Mouse (Mus musculus) thymus, adult 18-20 months (tissue): ENCODE results near the gene Cacnb2.
"Not testable (repeated sequence)": the region's sequence is repeated elsewhere in the genome, so short reads cannot be mapped to it uniquely, and the experiment has no call there.

Experiments
- DNase-seq, 2 experiments: peaks; one replicate each; pipeline ENCODE4 v3.0.0; 2022; ENCODE audit warnings: mixed read lengths in 2 of 2

Gene Cacnb2

DNA sequence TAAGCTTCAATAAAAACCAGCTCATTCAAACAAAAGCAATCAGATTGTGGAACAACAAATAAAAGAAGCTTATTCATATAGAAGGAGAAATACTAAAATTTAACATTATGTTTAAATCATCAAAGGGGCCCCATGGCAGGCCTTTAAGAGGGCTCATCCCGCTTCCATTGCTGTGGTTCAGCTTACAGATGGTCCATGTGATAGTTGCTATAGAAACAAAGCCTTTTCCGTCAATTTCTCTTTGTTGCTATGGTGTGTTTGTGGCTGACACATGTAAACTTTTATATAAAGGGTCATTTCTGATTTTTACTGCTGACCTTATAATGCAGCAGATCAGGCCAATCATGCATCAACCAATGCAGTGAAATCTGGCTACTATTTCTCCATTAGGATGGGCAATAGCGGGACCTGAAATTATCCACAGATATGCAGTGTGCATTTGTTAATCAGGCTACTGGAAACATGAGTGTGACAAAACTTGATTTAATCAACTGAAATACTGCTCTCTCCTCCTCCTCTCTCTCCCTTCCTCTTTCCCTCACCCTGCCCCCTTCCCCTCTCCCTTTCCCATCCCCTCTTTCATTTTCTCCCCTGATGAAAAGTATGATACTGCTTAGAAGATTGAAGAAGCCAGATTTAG, 54.4 kb downstream of the Cacnb2 start:
- no peak for DNase-seq

DNA sequence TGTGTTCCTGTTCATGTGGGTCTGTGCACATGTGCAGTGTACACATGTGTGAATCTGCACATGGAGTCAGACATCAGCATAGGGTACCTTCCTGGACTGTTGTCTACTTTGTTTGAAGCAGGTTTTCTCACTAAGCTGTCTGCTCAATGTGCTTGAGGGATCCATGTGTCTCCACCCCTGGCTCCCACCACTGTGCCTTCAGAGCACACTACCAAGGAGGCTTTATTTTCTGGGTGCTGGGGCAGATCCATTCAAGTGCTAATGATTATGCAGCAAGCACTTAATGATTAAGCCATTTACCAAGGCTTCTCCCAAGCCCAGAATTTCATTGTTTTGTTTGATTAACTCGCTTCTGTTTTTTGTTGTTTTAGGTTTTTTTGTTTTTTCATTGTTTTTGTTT, 62.3 kb downstream of the Cacnb2 start:
- DNase-seq = no peak

DNA sequence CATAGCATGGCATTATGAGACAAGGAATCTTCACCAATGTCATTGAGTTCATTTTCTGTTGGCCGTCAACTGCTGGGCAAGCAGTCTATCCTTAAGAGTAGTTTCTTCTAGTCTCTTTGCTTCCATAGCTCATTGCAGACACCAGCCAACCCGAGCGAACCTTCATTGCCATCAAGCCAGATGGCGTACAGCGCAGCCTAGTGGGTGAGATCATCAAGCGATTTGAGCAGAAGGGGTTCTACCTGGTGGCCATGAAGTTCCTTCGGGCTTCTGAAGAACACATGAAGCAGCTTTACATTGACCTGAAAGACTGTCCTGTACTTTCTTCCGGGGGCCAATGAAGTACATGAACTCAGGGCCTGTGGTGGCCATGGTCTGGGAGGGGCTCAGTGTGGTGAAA, 69.2 kb downstream of the Cacnb2 start:
- no peak for DNase-seq

DNA sequence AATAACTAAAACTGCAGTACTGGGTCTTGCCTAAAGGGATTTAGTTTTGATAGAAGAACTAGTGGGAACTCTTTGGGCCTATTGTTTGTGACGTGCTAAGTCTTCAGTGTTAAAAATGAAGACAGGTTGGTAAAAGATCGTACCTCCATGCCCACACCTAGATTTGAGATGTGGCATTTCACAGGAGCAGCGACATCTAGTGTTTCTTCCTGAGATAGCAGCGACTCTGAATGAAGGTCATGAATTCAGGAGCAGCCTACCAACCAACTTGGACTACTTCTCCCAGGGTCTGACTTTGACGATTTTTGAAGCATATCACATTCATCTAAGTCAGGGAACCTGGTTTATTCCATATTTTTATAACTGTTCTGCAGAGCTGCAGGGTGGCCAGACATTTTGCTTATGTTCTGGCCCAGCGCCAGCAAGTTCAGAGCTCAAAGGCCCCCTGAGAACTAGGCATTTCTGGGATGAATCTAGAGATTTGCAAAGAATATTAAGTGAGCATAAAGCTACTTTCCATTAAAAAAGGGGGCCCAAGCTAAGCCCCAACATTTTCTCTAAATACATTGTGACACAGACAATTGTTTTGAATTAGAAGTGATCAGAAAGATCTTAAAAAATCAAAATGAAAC, 74.1 kb downstream of the Cacnb2 start:
- no peak for DNase-seq

DNA sequence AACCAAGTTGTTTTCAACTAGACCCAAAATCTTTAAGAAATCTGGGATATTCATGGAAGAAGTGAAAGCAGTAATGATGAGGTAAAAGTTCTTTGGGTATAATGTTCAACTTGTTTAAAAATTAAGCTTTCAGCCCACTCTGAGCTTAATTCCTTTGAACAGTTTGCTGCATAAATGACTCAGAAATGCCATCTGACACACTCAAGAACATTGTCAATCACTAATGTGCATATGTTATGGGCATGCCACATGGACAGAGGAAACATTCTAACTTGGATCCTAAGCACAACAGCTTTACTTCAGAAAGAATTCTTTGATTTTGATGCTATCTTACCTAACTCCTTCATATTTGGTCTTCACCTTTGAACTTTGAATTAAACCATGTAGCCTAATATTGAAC, 81.3 kb downstream of the Cacnb2 start:
- DNase-seq = no peak

DNA sequence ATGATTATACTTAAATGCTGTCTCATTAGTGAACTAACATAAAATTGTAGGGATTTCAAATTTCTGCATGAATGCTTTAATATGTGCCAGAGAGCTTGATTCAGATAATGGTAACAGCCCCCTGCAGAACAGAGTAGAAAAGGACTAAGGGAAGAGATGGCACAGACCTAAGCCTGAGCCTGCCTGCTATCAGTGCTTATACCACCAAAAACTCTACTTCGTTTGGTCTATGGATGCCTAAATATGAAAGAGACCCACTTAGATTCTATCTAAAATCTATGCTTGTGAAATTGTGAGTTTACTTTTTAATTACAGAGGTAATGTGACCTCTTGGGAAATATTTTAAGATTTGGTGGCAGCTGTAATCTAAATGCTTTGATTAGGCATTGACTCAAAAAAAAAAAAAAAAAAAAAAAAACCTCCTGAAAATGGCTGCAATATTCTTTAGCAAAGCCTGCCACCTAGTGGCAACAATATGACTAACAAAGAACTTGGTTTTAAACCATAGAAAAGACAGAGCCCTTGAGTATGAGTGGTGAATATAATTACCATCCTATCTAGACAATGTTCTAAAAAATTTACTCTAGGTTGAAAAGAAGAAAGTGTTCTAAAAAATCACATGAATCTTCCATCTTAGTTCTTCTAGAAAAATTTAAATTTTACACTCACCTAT, 100.2 kb downstream of the Cacnb2 start:
- no peak for DNase-seq

DNA sequence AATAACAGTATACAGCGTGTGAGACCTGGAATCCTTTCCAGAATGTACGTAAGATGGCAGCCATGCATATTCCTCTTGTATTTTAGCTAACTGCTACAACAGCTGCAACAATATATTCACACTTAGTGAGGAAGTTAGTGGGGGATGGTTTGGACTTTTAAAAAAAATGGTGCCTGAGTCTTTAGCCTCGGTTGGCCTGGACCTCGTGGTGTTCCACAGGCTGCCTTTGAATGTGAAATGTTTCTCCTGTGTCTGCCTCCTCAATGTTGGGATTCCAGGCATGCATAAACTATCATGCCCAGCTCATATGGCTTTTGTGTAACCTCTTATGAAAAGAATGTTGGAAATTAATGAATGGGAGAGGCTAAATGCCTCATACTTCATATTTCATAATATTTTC, 100.8 kb downstream of the Cacnb2 start:
- no peak for DNase-seq

DNA sequence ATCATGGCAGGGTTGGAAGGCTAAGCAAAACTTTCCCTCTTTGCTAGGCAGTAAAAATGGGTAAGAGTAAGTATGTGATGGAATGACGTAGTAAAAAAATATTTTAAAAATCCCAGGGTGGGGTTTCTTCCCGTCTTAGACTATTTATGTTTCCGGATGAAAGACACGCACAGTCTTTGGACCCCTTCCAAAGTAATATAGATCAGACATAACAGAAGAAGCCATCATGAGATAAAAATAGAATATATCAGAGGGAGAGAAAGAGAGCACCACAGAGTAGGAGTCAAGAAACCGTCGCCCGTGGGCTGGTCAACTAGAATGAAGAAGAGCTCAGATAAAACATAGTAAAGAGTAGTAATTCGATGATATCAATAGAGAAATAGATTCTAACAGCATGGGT, 107.4 kb downstream of the Cacnb2 start:
- no peak for DNase-seq

DNA sequence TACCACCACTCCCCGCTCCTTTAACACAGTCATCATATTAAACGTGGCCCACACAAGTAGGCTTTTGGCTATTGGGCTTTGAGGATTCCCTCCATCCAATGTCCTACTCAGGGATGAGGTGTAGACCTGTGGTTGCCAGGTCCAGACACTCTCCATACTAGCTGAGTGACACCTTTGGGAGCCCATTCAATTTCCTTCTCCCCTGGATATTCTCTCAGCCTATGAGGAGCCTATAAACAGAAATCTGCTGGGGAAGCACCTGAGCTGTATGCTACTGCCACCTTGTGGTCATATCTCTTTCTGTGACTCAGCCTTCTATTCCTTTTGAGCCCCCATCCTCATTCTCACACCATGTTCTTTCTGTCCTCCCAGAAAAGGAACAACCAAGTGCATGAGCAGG, 108.9 kb downstream of the Cacnb2 start:
- no peak for DNase-seq

DNA sequence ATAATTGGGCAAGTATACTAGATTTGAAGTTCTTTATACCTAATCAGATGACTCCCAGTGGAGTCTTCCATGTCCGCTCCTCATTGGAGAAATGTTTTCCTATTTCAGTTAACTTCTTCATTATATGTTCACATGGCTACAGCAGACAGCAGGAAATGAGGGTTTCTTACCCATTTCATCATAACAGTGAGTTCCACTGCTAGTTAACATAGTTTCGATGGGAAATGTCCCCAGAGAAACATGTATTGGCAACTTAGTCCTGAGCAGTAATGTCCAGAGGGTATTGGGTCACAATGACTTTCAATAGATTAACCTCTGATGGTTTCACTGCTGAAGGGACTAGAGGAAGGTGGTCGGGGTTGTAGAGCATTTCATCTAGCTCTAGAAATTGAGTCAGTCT, 110.2 kb downstream of the Cacnb2 start:
- DNase-seq = no peak

DNA sequence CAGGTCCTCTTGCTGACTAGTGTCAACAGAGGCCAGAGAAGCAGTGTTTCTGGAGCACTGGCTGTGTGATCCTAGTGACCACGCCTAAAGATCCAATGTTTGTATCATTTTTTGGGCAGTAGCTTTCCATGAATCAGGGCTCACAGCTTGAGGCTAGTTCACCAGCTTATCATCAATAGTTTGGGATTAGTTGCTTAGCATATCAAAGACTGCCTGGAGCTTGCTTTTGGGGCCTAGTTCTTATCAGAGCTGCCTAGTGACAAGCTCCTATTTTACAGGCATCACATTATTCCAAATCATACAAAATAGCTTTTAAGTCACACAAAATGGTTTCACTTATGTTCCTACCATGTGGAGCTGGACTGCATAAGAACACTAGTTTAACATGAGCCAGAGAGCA, 113.8 kb downstream of the Cacnb2 start:
- DNase-seq = no peak

DNA sequence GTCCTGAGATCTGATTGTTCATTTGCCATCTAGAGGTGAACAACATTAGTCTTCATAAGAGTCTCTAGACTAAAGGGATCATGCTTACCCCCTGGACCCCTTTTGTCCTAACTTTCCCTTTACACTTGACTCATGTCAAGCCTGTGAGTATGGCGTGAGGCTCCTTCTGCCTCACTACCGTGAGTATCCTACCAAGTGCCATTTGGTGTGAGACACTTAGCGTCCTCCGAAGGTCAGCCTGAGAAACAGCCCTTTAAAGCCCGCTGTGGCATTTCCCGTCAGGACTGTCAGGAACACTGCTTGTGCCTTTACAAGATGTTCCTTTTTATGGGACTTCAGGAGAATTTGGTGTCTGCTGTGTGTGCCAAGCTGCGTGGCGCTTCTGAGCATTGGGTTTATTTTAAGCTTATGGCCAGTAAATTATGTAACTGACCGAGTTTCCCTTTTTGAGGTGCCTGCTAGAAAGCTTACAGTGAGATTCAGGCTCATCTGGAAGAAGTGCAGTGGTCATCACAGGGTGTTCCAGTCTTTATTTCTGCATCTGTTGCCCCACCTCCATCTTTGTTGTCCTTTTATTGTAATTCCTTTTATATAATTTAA, 116.3 kb downstream of the Cacnb2 start:
- no peak for DNase-seq

DNA sequence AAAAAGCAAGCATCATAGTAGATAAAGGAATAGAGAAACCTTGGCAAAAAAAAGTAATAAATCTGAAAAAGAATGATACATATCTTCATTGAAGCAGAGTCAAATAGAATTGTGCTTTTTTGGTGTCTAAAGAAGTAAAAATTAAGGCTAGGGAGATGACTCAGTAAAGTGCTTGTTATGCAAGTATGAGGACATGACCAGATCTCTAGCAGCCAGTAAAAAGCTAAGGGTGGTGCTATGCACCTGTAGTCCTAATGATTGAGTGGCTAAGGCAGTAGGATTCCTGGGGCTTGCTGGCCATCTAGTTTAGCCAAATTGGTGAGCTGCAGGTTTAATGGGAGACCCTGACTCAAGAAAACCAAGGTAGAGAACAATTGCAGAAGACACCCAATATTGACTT, 122.5 kb downstream of the Cacnb2 start:
- no peak for DNase-seq

DNA sequence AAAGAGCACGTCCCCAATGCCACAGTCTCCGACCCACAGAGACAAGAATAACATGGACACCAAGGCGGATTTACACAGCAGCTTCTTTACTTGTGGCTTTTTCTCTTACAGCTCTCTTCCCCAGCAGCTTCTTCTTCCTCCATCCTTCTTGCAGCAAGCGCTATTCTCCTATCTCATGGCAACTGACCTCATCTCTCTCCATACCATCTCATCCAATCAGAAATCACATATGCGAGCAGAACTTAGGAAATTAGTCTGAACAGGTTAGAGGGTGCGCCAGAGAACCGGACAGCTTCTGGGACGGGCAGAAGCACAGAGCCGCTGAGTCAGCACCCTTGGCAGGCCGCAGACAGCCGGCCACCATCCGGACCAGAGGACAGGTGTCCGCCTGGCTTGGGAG, 123.7 kb downstream of the Cacnb2 start:
- DNase-seq = not testable (repeated sequence)

DNA sequence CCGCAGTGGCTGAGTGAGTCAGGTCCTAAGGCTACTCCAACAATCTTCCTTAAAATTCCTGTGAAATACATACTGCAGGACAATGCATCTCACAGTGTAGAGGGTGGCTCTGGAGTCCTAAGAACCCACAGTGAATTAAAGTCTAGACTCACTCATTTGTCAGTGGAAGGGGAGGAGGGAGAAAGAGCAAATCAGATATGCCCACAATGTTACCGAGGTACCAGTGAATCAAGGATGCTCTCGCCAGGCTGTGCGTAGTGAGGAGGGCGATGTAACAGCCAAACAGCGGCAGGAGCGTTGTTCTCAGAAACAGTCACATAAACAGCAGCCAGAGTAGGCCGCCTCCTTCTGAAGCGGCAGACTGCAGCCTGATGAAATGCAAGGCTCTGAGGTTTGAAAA, 136.0 kb downstream of the Cacnb2 start:
- DNase-seq = no peak

DNA sequence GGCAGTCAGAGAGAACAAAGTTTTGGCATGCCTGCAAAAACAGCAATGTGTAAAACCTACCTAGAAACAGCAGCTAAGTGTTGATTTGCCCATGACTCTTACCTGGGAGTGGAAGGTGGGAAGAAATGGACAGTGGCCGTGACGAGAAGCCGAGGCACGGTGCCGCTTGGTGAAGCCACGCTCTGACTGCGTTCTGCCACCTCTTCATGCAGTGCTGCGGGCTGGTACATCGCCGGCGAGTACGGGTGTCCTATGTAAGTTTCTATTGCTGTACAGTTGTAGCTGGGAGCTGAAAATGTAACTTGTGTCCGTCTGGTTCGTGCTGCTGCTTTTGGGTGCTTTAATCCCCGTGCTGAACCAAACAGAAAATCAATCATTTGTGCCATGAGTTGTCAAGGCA, 136.6 kb downstream of the Cacnb2 start:
- no peak for DNase-seq

DNA sequence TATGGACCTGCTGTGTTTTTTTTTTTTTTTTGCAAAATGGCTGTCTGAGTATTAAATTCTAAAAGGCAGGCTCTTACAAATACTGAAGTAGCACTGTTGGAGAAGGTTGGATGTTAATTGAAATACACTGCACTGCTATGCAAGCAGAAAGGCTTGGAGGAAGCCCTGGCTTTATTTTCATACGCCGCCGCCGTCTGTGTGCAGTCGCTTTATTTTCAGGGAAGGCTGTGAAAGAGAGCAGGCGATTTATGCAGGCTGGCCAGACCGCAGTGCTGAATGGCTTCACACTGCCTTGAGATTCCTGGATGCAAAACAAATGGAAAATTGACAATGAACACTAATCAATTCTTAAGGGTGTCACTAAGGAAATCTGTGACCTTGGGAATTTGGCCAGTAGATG, 137.5 kb downstream of the Cacnb2 start:
- no peak for DNase-seq

DNA sequence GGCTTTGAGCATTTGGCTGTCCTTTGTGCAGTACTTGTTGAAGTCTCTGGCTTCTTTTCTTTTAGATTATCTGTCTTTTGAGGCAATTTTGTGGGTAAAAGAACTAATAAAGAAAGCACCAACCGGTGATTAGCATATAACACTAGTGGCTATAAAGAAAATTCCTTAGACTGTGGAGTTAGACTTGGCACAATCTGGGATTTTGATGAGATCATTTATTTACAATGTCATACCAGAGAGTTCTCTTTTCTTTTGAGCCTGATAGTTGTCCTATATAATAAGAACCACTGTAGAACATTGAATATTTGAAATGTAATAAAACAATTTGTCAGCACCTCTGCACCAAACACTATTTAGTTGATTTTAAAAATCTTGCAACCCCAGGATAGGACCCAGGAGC, 141.9 kb downstream of the Cacnb2 start:
- no peak for DNase-seq

DNA sequence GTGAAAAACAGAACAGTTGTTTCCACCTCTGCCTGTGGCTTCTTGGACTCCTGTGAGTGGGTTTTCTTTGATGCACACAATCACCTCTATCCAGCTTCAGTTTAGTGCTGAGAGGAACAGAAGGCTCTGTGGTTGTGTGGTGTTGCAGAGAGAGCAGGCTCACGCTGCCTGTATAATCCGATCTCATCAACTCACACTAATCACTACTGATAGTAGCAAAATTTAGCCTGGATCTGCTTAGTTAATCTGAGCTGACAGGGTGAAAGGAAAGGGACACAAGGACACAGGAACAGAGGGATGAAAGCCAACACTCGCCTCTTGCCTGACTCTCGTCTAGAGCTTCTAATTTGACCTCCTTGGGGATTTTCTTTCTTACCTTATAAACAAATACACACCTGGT, 160.0 kb downstream of the Cacnb2 start:
- no peak for DNase-seq

DNA sequence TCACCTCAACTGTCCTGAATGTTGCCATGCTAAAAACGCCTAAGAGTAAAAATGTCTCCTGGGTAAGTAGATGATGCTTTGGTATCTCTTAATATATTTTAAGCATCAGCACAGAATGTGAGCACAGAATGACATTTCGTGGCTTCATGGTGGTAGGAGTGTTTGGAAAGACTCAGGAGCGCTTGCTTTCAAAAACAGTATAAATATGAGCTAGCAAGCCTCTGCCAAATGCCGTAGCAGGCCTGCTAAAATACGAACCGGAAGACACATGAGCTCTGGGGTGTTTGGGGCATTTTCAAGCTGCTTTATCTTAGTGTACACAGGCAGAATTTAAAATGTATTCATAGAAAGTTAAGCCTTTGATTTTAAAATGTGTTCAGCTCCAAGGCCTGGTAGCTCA, 161.0 kb downstream of the Cacnb2 start:
- no peak for DNase-seq

DNA sequence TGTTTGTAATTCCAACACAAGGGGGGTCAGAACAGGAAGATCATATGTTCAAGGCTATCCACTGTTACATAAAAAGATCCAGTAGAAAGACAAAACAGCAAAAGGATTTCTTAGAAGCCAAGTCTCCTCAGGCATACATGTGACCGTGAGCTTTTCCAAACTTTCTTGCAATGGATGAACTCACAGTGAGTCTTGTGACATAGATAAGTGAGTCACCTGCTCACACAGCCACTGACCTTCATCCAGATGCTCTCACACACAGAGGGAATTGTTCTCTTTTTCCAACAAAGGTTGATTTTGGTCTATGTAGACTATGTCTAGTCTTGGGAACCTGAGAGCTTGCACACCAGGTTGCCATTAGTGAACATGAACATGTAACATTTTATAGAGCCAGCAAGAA, 166.6 kb downstream of the Cacnb2 start:
- no peak for DNase-seq

DNA sequence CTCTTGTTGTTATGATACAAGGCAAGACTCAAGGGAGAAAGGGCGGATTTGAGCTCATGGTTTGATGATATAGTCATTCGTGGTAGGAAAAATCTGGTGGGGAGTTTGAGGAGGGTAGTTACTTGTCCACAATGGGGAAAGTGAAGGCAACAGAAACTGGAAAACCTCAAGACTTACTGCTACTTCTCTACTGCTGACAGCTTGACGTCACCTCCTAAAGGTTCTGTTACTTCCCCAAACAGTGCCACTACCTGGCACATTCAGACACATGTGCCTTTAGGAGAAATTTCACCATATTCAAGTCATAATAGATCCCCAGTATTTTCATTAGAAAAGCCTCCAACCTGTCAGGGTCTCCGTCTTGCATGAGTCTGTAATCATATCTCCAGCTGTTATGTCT, 167.7 kb downstream of the Cacnb2 start:
- DNase-seq = no peak

DNA sequence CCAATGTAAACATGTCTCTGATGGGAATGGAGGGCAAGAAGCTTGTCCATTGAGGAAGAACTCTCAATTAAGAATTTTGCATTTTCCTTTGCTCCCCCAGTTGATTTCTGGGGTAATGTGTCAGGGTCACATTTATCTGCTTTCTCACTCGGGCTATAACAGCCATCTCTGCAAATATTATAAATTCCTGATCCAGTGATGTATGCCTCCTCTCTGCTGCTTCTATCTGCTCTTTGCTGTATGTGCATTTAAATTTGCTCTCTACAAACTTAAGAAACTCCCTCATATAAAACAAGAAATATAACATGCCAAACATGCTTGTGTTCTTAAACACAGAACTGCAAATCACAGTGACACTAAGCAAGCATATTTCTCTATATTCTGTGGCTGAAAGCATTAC, 171.5 kb downstream of the Cacnb2 start:
- no peak for DNase-seq

DNA sequence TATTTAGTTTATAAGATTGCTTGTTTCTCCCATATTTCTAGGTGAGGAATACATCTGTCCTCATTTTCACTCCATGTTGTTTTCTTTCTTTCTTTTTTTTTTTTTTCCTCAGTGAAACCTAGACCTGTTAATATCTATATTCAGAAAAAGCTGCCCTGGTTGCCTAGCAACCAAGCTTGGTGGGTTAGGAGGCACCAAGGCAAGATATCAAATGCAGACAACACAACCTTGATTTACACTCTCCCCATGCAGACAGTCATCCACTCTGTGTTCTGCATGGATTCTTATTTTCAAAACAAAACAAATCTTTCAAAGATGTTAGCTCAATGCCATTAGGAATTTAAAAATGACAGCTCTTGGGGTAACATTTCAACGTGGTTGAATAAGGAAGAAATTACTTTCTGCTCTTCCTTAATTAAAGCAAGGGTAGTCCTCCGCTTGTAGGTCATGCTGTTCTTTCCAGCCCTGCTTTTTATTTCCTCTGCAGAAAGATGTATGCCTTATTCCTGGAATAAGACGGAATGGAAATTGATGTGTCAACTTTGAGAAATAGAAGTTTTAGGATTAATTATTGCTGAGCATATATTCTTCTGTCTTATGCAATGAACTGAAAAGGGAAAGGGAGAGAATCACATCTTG, 172.1 kb downstream of the Cacnb2 start:
- DNase-seq = no peak
